Mouse (Mus musculus): ENCODE results near the gene Cldn10. TPM values are rescaled to one million over a fixed set of nuclear protein-coding genes. Genes with fewer than 3 reads are reported as not detected.

The Cldn10 gene
- polyA plus RNA-seq, 1 experiment = 0.89 TPM

- DNase-seq = no peak
- Histone ChIP-seq H3K4me1 (replicated peaks; ENCODE audit: control insufficient read depth, insufficient read depth, low read length) (peaks cover 7% of the 10 kb centered on the region; the same call in 1 of the 2 replicates), H3K36me3 (ENCODE audit: control insufficient read depth, insufficient read depth, low read length) (no peaks in the 10 kb centered on the region), H3K4me3 (ENCODE audit: control insufficient read depth, insufficient read depth, low read length) (no peak overlapping the region), H3K27me3 (ENCODE audit: control insufficient read depth, insufficient read depth, low read length) (no peaks in the 10 kb centered on the region), H3K27ac (ENCODE audit: control insufficient read depth, insufficient read depth, low read length) (no peak overlapping the region)
- WGBS = 91% methylated on average over 7 of the region's 7 CpGs
- TF ChIP-seq CTCF (IDR thresholded peaks at IDR 0.05; ENCODE audit: borderline replicate concordance, control insufficient read depth, extremely low read depth, insufficient read depth, low read length, poor library complexity) (no peak), POLR2A (IDR thresholded peaks at IDR 0.05; ENCODE audit: control insufficient read depth, extremely low read depth, insufficient read depth, low read length, poor library complexity) (no peak)
These were observed 25.4 kb downstream of the Cldn10 start for GRCm38 (mm10) chr14:118813111-118813510.

- Histone ChIP-seq H3K27ac (ENCODE audit: control insufficient read depth, insufficient read depth, low read length) (no peak overlapping the region), H3K4me3 (ENCODE audit: control insufficient read depth, insufficient read depth, low read length) (peak overlapping the region; percentile 21; the same call in 1 of the 2 replicates), H3K4me1 (replicated peaks; ENCODE audit: control insufficient read depth, insufficient read depth, low read length) (peaks cover 9% of the 10 kb centered on the region; the same call in 1 of the 2 replicates), H3K27me3 (ENCODE audit: control insufficient read depth, insufficient read depth, low read length) (no peaks in the 10 kb centered on the region), H3K36me3 (ENCODE audit: control insufficient read depth, insufficient read depth, low read length) (no peaks in the 10 kb centered on the region)
- TF ChIP-seq POLR2A (IDR thresholded peaks at IDR 0.05; ENCODE audit: control insufficient read depth, extremely low read depth, insufficient read depth, low read length, poor library complexity) = no peak
- no peak for TF ChIP-seq CTCF (IDR thresholded peaks at IDR 0.05; ENCODE audit: borderline replicate concordance, control insufficient read depth, extremely low read depth, insufficient read depth, low read length, poor library complexity)
- peak; percentile 64 for DNase-seq
- 16% methylated on average over 4 of the region's 4 CpGs for WGBS
These were observed 28.8 kb downstream of the Cldn10 start for GRCm38 (mm10) chr14:118816503-118816902.

- peak; percentile 75 for DNase-seq
- Histone ChIP-seq H3K27me3 (ENCODE audit: control insufficient read depth, insufficient read depth, low read length) (no peaks in the 10 kb centered on the region), H3K36me3 (ENCODE audit: control insufficient read depth, insufficient read depth, low read length) (no peaks in the 10 kb centered on the region), H3K27ac (ENCODE audit: control insufficient read depth, insufficient read depth, low read length) (no peak overlapping the region), H3K4me1 (replicated peaks; ENCODE audit: control insufficient read depth, insufficient read depth, low read length) (peaks cover 18% of the 10 kb centered on the region), H3K4me3 (ENCODE audit: control insufficient read depth, insufficient read depth, low read length) (no peak overlapping the region)
- 5% methylated on average over 8 of the region's 8 CpGs for WGBS
- TF ChIP-seq CTCF (IDR thresholded peaks at IDR 0.05; ENCODE audit: borderline replicate concordance, control insufficient read depth, extremely low read depth, insufficient read depth, low read length, poor library complexity) = no peak
- no peak for TF ChIP-seq POLR2A (IDR thresholded peaks at IDR 0.05; ENCODE audit: control insufficient read depth, extremely low read depth, insufficient read depth, low read length, poor library complexity)
These were observed 32.4 kb downstream of the Cldn10 start for GRCm38 (mm10) chr14:118820111-118820510.

DNA sequence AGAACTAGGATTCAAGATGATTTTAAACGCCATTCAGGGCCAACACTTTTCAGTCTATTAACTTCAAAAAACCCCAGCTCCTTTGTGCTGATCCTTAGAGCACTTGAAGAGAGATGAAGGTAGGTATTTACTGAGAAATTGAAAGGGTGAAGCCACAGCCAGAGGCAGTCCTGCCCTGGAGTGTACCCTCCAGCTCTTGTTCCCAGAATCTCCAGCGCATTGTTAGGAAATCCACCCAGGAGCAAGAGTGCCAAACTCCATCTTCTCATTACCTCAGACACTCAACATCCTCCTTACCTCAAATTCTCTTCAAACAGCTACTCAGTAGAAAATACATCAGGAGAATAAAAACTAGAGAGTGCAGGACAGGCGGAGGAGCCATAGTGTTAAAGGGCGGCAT, 35.1 kb downstream of the Cldn10 start:
- Histone ChIP-seq H3K4me1 (replicated peaks; ENCODE audit: control insufficient read depth, insufficient read depth, low read length) (peaks cover 22% of the 10 kb centered on the region), H3K36me3 (ENCODE audit: control insufficient read depth, insufficient read depth, low read length) (no peaks in the 10 kb centered on the region), H3K27ac (ENCODE audit: control insufficient read depth, insufficient read depth, low read length) (no peak overlapping the region), H3K27me3 (ENCODE audit: control insufficient read depth, insufficient read depth, low read length) (no peaks in the 10 kb centered on the region), H3K4me3 (ENCODE audit: control insufficient read depth, insufficient read depth, low read length) (no peak overlapping the region)
- TF ChIP-seq CTCF (IDR thresholded peaks at IDR 0.05; ENCODE audit: borderline replicate concordance, control insufficient read depth, extremely low read depth, insufficient read depth, low read length, poor library complexity) = no peak
- TF ChIP-seq POLR2A (IDR thresholded peaks at IDR 0.05; ENCODE audit: control insufficient read depth, extremely low read depth, insufficient read depth, low read length, poor library complexity) = no peak
- 94% methylated on average over 4 of the region's 4 CpGs for WGBS
- no peak for DNase-seq

DNA sequence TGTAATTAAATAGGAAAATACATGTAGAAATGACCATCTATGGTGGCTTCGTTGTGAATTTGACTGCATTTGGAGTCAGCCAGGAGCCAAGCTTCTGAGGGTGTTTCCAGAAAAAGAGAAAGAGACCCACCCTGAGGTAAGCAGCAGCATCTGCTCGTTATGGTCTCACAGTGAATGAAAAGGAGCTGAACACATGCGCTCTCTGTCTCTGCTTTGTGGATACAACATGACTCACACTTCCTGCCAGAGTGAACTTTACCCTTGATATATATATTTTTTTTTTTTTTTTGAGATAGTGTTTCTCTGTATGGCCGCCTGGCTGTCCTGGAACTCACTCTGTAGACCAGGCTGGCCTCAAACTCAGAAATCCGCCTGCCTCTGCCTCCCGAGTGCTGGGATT, 35.6 kb downstream of the Cldn10 start:
- no peaks in the 10 kb centered on the region for H3K36me3 ChIP-seq (ENCODE audit: control insufficient read depth, insufficient read depth, low read length)
- no peak for DNase-seq
- WGBS = 50% methylated on average over 6 of the region's 6 CpGs
- peaks cover 26% of the 10 kb centered on the region for H3K4me1 ChIP-seq (replicated peaks; ENCODE audit: control insufficient read depth, insufficient read depth, low read length)
- H3K27ac ChIP-seq (ENCODE audit: control insufficient read depth, insufficient read depth, low read length) = peak overlapping the region; percentile 41; the same call in 1 of the 2 replicates
- TF ChIP-seq POLR2A (IDR thresholded peaks at IDR 0.05; ENCODE audit: control insufficient read depth, extremely low read depth, insufficient read depth, low read length, poor library complexity) (no peak), CTCF (IDR thresholded peaks at IDR 0.05; ENCODE audit: borderline replicate concordance, control insufficient read depth, extremely low read depth, insufficient read depth, low read length, poor library complexity) (no peak)
- no peaks in the 10 kb centered on the region for H3K27me3 ChIP-seq (ENCODE audit: control insufficient read depth, insufficient read depth, low read length)
- no peak overlapping the region for H3K4me3 ChIP-seq (ENCODE audit: control insufficient read depth, insufficient read depth, low read length)

DNA sequence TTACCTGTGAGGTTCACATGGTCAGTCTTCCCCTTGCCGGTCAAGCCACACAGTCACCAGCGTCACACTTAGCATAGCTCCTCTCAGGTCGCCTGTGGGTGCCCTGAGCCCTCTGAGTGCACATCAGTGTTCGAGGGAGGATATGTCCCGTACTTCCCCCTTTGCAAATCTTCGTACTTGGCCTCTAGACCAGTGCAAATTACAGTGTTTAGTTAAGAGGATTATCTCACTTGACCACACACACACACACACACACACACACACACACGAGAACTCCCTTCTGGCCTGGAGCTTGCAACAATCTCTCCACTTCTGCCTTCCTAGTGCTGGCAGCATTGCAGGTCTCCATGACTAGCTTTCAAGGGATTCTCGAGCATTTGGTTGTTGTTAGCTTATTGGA, 38.6 kb downstream of the Cldn10 start:
- WGBS = 93% methylated on average over 8 of the region's 8 CpGs
- Histone ChIP-seq H3K27ac (ENCODE audit: control insufficient read depth, insufficient read depth, low read length) (no peak overlapping the region), H3K4me3 (ENCODE audit: control insufficient read depth, insufficient read depth, low read length) (no peak overlapping the region), H3K4me1 (replicated peaks; ENCODE audit: control insufficient read depth, insufficient read depth, low read length) (peaks cover 26% of the 10 kb centered on the region), H3K36me3 (ENCODE audit: control insufficient read depth, insufficient read depth, low read length) (no peaks in the 10 kb centered on the region), H3K27me3 (ENCODE audit: control insufficient read depth, insufficient read depth, low read length) (no peaks in the 10 kb centered on the region)
- TF ChIP-seq CTCF (IDR thresholded peaks at IDR 0.05; ENCODE audit: borderline replicate concordance, control insufficient read depth, extremely low read depth, insufficient read depth, low read length, poor library complexity) (no peak), POLR2A (IDR thresholded peaks at IDR 0.05; ENCODE audit: control insufficient read depth, extremely low read depth, insufficient read depth, low read length, poor library complexity) (no peak)
- no peak for DNase-seq
